Mouse (Mus musculus) thymus, postnatal 14 days (tissue): ENCODE measurements around the gene Ddx52.
A peak's percentile ranks its signal among the peaks of the same experiment; 100 is the strongest.

ENCODE experiments used
- DNase-seq: peaks from one replicate; pipeline ENCODE4 v3.0.0; 2021

The Ddx52 gene

DNA sequence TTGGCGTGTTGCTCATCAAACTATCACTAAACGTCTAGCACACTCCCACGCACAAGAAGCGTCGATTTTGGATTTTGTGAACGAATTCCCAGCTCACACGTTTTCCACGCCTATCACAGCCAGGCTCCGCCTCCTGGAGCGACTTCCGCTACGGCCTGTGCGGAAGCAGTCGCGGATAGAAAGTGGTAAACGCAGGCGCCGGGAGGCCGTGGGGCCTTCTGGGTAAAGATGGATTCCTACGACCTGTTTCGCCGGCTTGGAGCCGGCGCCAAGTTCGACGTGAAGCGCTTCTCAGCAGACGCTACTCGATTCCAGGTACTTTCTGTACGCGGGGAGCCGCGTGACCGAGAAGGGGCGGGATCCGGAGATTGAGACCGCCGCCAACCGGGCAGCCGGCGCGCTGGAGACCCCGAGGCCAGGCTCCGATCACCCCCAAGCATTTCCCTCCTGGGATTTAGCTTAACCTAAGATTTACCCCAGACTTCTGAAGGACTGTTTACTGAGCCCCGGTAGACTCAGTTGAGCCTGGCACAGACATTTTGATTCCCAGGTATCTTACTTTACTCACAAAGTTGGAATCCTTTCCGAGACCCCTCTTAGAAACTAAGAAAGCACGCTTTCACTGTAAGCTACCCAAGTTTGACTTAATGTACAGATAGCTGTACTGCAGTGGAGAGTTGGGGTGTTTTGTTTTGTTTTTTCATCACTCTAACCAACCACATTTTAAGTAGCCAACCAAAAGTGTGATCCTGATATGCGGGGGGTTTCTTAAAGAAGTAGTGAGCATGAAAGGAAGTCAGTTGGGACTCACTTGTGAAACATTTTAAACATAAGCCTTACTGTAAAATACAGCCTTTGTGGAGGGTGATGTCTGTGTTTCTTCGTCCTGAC, at the start of gene Ddx52:
Gene Ddx52, plus strand, starts transcription at position 113 of the 891 bp plus-strand sequence.
- peak; percentile 87 for DNase-seq

- DNase-seq: no peak
These were observed 48.5 kb upstream of the Ddx52 start for GRCm38 (mm10) chr11:83893325-83893724.

DNA sequence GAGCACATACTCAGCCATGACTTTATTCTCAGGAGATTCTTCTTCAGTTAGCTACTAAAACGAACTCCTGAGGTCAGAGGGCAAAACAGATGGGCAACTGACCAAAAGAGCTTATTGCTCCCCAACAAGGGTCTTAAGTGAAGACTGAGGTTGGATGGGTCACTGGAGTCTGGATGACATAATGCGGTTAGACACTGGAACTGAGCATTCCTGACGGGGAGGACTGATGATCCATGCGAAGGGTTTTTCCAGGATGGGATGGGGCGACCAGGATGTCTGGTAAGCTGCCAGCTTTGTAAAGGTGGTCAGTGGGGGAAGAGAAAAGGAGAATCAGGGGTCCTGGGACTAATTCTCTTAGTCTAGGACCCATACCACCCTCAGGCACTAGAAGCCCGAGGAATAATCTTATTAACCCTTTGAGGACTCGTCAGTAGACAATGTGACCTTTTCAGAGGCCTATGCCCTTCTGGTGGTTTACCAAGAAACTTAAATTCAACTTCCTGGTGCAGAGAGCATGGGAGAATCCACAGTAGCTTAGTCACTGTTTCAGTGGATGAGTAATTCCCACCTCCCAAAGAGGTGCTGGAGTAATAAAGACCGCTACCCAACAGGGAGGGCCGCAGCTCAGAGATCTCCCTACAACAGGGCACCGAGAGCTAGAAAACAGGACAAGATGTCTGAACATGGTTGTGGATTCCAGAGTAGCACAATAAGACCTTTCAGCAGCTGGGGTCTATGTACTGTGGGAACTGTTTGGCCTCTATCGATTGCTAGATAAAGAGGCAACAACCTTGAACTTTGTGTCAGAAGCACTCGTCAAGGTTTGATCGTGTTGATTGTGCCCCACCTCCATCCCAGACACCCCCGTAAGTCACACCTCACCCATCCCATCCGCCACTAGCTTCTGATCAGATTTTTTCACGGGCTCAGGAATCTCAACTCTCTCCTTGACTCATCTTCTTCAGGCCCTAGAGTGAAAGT, 45.1 kb upstream of the Ddx52 start:
- no peak for DNase-seq

DNA sequence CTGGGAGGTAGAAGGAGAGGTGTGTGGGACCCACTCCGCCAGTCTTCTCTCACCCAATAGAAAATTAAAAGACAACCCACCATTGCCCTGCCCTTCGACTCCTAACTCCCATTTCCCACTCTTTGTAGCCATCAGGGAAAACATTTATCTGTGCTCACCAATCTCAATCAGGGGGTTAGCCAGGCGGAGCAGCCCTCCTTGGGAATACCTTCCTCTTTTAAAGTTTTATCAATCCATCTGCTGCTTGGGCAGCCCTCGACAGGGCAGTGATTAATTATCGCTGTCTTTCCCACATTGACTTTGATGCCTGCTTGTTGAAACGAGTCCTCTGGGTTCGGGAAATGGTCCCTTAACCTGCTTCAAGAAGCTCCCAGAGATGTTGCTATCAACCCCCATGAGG, 44.3 kb upstream of the Ddx52 start:
- no peak for DNase-seq

- DNase-seq: no peak
These were observed 39.0 kb upstream of the Ddx52 start for GRCm38 (mm10) chr11:83902812-83903211.

DNA sequence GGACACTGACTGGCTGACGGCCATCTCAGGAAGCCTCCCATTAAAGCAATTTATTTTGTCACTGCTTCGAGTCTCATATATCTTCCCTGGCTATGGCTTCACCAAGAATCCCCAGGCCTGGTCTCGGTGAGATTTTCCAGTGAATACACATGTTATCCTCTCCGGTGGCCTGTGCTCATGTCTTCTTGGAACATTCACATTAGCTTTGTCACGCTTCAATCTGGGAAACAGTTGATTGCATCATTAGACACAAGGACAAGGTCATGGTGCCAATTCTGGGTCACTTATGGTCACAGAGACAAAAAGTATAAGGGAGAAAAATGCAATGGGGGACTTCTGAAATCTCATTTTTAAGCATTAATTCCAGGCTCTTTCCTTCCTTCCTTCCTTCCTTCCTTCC, 36.1 kb upstream of the Ddx52 start:
- no peak for DNase-seq

- DNase-seq: no peak
These were observed 33.5 kb upstream of the Ddx52 start for GRCm38 (mm10) chr11:83908376-83908775.

GRCm38 (mm10) chr11:83913824-83914311, 28.0 kb upstream of the Ddx52 start:
- no peak for DNase-seq

DNA sequence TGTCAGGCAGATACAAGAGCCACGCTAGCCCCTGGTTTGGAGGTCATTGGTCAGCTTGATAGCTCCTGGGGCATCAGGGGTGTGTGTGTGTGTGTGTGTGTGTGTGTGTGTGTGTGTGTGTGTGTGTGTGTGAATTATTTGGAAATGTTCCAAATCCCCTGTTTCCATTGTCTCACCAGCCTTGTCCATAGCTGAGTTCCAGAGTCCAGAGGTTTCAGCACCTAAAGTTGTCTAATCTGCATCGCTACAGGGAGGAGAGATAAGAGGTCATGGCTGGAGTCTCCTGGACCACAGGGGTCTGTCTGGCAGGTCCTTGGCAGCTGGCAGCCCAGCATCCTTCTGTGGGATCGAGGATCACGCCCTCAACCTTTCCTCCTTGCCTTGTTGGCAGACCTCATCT, 27.4 kb upstream of the Ddx52 start:
- DNase-seq: no peak

GRCm38 (mm10) chr11:83922600-83922999, 19.3 kb upstream of the Ddx52 start:
- DNase-seq: no peak

GRCm38 (mm10) chr11:83927097-83927496, 14.8 kb upstream of the Ddx52 start:
- DNase-seq: peak; percentile 27

DNA sequence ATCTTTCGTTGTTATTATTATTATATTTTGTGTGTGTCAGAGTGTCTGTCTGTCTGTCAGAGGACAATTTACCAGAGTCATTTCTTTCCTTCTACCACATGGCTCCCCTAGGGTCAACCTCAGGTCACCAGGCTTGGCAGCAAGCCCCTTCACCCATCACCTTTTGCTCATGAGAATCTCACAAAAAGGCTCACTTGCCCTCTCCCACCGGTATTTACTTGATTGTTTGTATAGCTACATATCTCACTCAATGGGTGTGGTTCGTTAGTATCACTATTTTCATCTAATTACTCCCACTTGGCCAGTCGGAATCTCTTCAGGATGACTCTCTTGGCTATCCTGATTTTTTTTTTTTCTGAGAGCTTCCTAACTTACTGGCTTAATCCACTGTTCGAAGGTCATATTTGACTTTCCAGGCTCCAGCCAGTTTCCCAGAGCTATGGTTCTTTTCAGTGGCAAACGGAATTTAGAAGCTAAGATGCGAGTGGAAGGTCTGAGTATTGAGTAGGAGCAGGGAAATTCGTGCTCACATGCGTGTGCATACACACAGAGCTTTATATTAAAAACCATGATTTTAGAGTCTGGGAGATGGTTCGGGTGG, 9.3 kb upstream of the Ddx52 start:
- no peak for DNase-seq

DNA sequence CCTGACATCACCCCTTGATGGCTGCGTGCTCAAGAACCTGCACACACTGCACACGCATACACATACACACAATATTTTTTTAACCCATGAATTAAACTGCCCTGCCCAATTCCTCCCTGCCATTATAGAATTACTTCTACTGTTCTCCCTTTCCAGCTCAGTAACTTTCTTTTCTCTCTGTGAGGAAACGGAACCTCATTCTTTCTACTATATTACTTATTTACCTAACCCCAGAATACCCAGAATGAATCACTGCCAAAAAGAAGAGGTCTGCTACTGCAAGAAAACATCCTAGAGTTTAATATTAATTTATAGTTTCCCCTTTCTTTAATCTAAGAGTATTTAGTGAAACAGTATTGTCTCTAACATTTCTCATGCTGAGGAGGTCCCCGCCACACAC, 8.5 kb upstream of the Ddx52 start:
- no peak for DNase-seq

DNA sequence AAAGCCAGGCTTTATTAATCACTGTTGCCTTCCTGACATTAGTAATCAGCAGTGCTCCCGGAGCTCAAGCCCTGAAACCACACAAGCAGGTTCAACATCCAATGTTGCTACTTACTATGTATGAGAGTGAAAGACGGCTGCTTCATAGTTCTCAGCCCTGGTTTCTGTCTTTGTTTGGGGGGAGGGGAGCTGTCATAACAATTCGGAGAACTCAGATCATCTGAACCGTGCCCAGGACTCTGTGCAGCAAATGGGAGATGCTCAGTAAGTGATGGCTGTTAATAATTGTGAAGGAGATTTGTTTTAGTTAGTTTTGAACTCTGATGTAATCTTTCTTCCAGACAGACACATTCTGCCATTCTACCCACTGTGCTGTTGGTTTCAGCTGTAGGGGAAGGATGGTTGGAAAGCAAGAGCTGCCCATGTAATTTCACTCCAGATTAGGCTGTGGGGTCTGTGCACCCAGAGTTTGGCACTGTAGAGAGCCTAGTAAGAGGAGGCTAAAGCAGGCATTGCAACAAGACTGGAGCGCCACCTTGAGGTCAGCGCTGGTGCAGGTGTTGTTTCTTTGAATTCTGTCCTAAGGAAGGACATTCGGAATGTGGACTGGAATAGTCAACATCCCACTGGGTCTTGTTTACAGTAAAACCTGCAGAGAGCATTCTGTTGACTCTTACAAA, 5.7 kb upstream of the Ddx52 start:
- peak; percentile 59 for DNase-seq

- DNase-seq: no peak
These were observed 3.3 kb upstream of the Ddx52 start for GRCm38 (mm10) chr11:83938556-83938955.

GRCm38 (mm10) chr11:83956822-83957221, 15.0 kb downstream of the Ddx52 start:
- no peak for DNase-seq

DNA sequence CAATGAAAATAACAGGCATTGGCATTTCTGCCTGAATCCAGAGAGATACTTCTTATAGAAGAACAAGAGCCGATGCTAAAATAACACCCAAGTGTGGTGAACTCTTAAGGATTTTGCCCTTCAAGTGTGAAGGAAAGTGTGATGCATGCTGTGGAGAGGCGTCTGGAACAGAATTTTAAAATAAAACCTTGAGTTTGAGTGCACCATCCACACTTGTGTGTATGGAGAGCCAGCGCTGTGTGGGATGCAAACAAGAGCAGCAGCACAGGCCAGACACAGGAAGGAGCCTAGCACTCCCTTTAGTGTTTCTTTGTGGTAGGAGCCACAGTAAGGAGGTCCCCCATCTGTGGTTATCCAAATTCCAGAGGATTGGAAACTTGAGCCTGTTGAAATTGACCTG, 20.1 kb downstream of the Ddx52 start:
- DNase-seq: no peak

- DNase-seq: peak; percentile 96
These were observed 22.4 kb downstream of the Ddx52 start, which contains the start of gene Synrg for GRCm38 (mm10) chr11:83963991-83964921. Synrg (plus strand) TSS chr11:83964428.

DNA sequence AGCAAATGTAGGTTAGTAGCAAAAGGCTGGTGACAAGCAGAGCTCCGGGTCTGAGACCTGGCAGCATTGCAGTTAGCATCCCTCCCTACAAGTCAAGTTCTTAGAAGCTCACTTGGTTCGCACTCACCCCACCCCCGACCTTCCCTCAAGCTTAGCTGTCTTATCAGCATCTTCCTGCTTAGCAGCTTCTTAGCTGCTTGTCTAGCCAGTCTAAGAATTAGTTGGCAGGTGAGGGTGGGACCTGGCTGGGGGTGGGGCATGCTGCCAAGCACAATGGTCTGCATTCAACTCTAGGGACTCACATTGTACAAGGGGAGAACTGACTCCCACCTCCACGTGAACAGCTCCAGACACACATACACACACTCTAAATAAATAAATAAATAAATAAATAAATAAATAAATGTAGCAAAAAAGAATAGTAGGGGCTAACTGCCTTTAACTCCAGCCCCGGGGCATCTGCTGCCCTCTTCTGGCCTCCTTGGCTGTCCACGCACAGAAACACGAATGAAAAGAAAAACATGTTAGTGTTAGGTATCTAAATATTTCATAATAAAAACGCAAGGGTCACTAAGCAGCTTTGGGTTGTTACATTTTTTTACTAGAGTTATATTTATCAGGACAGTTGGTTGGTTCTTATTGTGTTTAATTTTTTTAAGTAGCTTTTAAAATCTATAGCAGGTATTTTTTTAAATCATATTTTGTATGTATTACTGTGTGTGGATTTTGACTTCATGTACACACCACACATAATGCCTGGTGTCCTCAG, 25.8 kb downstream of the Ddx52 start:
- peak; percentile 33 for DNase-seq

GRCm38 (mm10) chr11:83968205-83968575, 26.3 kb downstream of the Ddx52 start:
- no peak for DNase-seq
